Mouse (Mus musculus) ES-Bruce4 (cell line): ENCODE measurements around the gene Stxbp2. TPM values are rescaled to one million over a fixed set of nuclear protein-coding genes. Genes with fewer than 3 reads are reported as not detected.

ENCODE experiments used
- H3K27ac ChIP-seq: 2 replicates; pipeline ENCODE4 v1.5.1; 2012; ENCODE audit warnings: low read length, inconsistent platforms; ENCODE audit not compliant: insufficient read depth
- H3K27me3 ChIP-seq: 2 replicates; pipeline ENCODE4 v1.6.1; 2012; ENCODE audit warnings: mild to moderate bottlenecking, low read length, inconsistent platforms; ENCODE audit not compliant: control insufficient read depth, poor library complexity, insufficient read depth, severe bottlenecking
- H3K36me3 ChIP-seq: 2 replicates; pipeline ENCODE4 v1.6.1; 2012; ENCODE audit warnings: inconsistent platforms, mild to moderate bottlenecking, low read length, moderate library complexity; ENCODE audit not compliant: control insufficient read depth, poor library complexity, insufficient read depth, severe bottlenecking
- H3K4me1 ChIP-seq: one replicate; pipeline ENCODE4 v1.8.1; 2011; ENCODE audit warnings: low read length; ENCODE audit not compliant: control insufficient read depth, insufficient read depth
- H3K4me3 ChIP-seq: 2 replicates; pipeline ENCODE4 v1.5.1; 2011; ENCODE audit warnings: low read depth, mild to moderate bottlenecking, low read length
- H3K9ac ChIP-seq: 2 replicates; pipeline ENCODE4 v1.6.1; 2012; ENCODE audit warnings: low read depth, mild to moderate bottlenecking, inconsistent platforms; ENCODE audit not compliant: poor library complexity, severe bottlenecking
- H3K9me3 ChIP-seq: replicated peaks from 2 replicates; pipeline ENCODE4 v1.6.1; 2012; ENCODE audit warnings: mild to moderate bottlenecking, low read length, inconsistent platforms; ENCODE audit not compliant: control insufficient read depth, poor library complexity, insufficient read depth, severe bottlenecking
- CTCF ChIP-seq: IDR thresholded peaks from one replicate; pipeline ENCODE4 v1.8.1; 2011; ENCODE audit warnings: low read depth, low read length
- EP300 ChIP-seq: IDR thresholded peaks from 2 replicates; pipeline ENCODE4 v1.6.1; 2011; ENCODE audit warnings: low read depth, low read length; ENCODE audit not compliant: insufficient read depth
- POLR2A ChIP-seq: IDR thresholded peaks from one replicate; pipeline ENCODE4 v1.8.1; 2011; ENCODE audit warnings: low read length; ENCODE audit not compliant: insufficient read depth
- polyA plus RNA-seq: library from polyadenylated mRNA; stranded (reverse); fragments of >200 nt; gene quantifications from 2 replicates; pipeline ENCODE4 v1.2.4, GENCODE M21; 2011; ENCODE audit warnings: low read depth; ENCODE audit not compliant: missing spikeins, insufficient read depth, insufficient read length

Gene Stxbp2
- polyA plus RNA-seq, 1 experiment: 125 TPM

- TF ChIP-seq EP300 (no peak), POLR2A (no peak), CTCF (no peak)
- Histone ChIP-seq H3K9ac (no peak overlapping the region), H3K36me3 (no peaks in the 10 kb centered on the region), H3K4me3 (no peak overlapping the region), H3K27ac (no peak overlapping the region), H3K4me1 (no peaks in the 10 kb centered on the region), H3K27me3 (no peaks in the 10 kb centered on the region), H3K9me3 (no peaks in the 10 kb centered on the region)
These were observed 43.9 kb downstream of the Stxbp2 start for GRCm38 (mm10) chr8:3674671-3675070.

DNA sequence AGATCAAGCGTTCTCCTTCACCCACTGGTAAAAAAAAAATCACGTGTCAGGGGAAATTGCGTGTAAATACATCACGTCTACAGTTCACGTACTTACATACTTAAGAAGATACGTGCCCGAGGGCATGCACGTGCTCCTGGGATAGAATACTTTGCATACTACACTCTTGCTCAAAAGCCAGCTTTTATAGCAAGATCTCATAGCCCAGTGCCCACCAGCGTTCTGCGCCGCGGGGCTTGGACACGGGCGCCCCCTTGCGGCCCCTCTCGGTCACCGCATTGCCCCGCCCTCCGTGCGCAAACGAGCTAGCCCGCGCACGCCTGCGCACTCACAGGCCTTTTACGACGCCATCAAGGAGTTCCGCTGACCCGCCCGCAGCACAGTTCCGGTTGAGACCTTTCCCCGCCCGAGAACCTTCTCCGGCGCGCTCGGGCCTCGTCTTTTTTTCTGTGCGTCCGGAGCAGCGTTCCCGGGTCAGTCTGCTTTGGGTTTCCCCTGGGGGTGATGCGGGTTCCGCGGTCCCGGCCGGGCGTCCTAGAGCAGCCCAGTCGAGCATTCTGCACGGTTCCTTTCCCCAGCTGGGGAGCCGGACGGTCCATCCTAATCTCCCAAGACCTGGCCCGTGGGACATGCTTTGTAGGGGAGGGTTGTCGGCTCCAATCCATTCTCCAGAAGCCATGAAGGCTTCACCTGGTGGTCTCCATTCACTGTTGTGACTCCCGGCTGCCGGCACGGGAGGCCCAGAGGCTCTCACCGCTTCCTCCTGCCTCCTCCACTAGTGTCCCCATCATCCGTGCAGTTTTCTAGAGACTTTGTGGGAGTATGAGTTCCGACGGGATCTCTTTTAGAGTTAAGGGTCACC, 45.6 kb downstream of the Stxbp2 start, which contains the start of gene Trappc5:
TSS of gene Trappc5 (plus strand) at position 169 of the 862 bp plus-strand sequence.
- H3K4me1 ChIP-seq: no peaks in the 10 kb centered on the region
- no peaks in the 10 kb centered on the region for H3K9me3 ChIP-seq
- H3K9ac ChIP-seq: peak within 1 kb of the TSS; percentile 92
- no peaks in the 10 kb centered on the region for H3K27me3 ChIP-seq
- H3K27ac ChIP-seq: peak within 1 kb of the TSS; percentile 31; the same call in 1 of the 2 replicates
- peak; percentile 27 for TF ChIP-seq POLR2A
- TF ChIP-seq EP300: 0 out of 2 replicates have a peak, but pooled peaks have one; percentile 27
- peak; percentile 86 for TF ChIP-seq CTCF
- peak within 1 kb of the TSS; percentile 93 for H3K4me3 ChIP-seq
- H3K36me3 ChIP-seq: peaks cover 11% of the 10 kb centered on the region

GRCm38 (mm10) chr8:3676993-3677579, 46.3 kb downstream of the Stxbp2 start:
- TF ChIP-seq EP300 (no peak), CTCF (no peak), POLR2A (no peak)
- peak overlapping the region; percentile 93 for H3K4me3 ChIP-seq
- H3K36me3 ChIP-seq: peaks cover 11% of the 10 kb centered on the region

GRCm38 (mm10) chr8:3678831-3679230, 48.1 kb downstream of the Stxbp2 start:
- Histone ChIP-seq H3K27ac (no peak overlapping the region), H3K27me3 (no peaks in the 10 kb centered on the region), H3K4me1 (no peaks in the 10 kb centered on the region), H3K4me3 (peak overlapping the region; percentile 52), H3K36me3 (peaks cover 11% of the 10 kb centered on the region), H3K9ac (peak overlapping the region; percentile 39), H3K9me3 (no peaks in the 10 kb centered on the region)
- TF ChIP-seq CTCF: no peak
- TF ChIP-seq EP300: no peak
- TF ChIP-seq POLR2A: no peak

More at GRCm38 (mm10) chr8:3676993-3677579, 46.3 kb downstream of the Stxbp2 start:
- Histone ChIP-seq H3K4me1 (no peaks in the 10 kb centered on the region), H3K27me3 (no peaks in the 10 kb centered on the region), H3K27ac (no peak overlapping the region; the same call in 1 of the 2 replicates), H3K9ac (peak overlapping the region; percentile 92), H3K9me3 (no peaks in the 10 kb centered on the region)

- Histone ChIP-seq H3K27me3 (no peaks in the 10 kb centered on the region), H3K9ac (peak overlapping the region; percentile 39), H3K27ac (no peak overlapping the region), H3K36me3 (peaks cover 11% of the 10 kb centered on the region), H3K4me1 (no peaks in the 10 kb centered on the region), H3K9me3 (no peaks in the 10 kb centered on the region), H3K4me3 (peak overlapping the region; percentile 52)
- no peak for TF ChIP-seq CTCF
- no peak for TF ChIP-seq EP300
- TF ChIP-seq POLR2A: no peak
These were observed 48.5 kb downstream of the Stxbp2 start for GRCm38 (mm10) chr8:3679236-3679635.
